Mouse (Mus musculus) lung, embryonic 14.5 days (tissue): ENCODE data around the gene Mrtfb. TPM values are rescaled to one million over a fixed set of nuclear protein-coding genes. Genes with fewer than 3 reads are reported as not detected.
A peak's percentile ranks its signal among the peaks of the same experiment; 100 is the strongest.

ENCODE experiments used
- ATAC-seq: fragments of 200-750 bp; cut with Nextera tagmentation; 2 replicates; pipeline ENCODE4 v1.8.0; 2017; ENCODE audit warnings: mild to moderate bottlenecking, moderate TSS enrichment, moderate library complexity; ENCODE audit not compliant: insufficient read depth
- DNase-seq: peaks from one replicate; pipeline ENCODE4 v3.0.0-alpha.2; 2015
- H3K27ac ChIP-seq: fragments of 300-500 bp; sonication (generic); 2 replicates; pipeline ENCODE4 v1.5.1; 2014; ENCODE audit warnings: low read depth, mild to moderate bottlenecking, moderate library complexity
- H3K27me3 ChIP-seq: fragments of 300-500 bp; sonication (generic); 2 replicates; pipeline ENCODE4 v1.6.1; 2014; ENCODE audit warnings: low read length, control low read depth; ENCODE audit not compliant: insufficient read depth
- H3K36me3 ChIP-seq: fragments of 300-500 bp; sonication (generic); 2 replicates; pipeline ENCODE4 v1.6.1; 2014; ENCODE audit warnings: control low read depth; ENCODE audit not compliant: insufficient read depth
- H3K4me1 ChIP-seq: fragments of 300-500 bp; sonication (generic); 2 replicates; pipeline ENCODE4 v1.6.1; 2014; ENCODE audit warnings: antibody characterized with exemption, control low read depth; ENCODE audit not compliant: insufficient read depth
- H3K4me2 ChIP-seq: fragments of 300-500 bp; sonication (generic); 2 replicates; pipeline ENCODE4 v1.6.1; 2014; ENCODE audit warnings: mild to moderate bottlenecking
- H3K4me3 ChIP-seq: fragments of 300-500 bp; sonication (generic); 2 replicates; pipeline ENCODE4 v1.5.1; 2014; ENCODE audit warnings: low read depth, low read length
- H3K9ac ChIP-seq: fragments of 300-500 bp; sonication (generic); 2 replicates; pipeline ENCODE4 v1.6.1; 2014
- H3K9me3 ChIP-seq: fragments of 300-500 bp; sonication (generic); 2 replicates; pipeline ENCODE4 v1.6.1; 2016; ENCODE audit warnings: low read depth, low read length, control low read depth
- CTCF ChIP-seq: IDR thresholded peaks from 2 replicates; pipeline ENCODE4 v1.5.1; 2016; ENCODE audit warnings: antibody characterized with exemption, low read depth
- WGBS: fragments of 180-500 bp; shearing (Covaris S2); extraction: QIAGEN DNeasy Blood & Tissue Kit; methylation state at CpG from one replicate; pipeline ENCODE4 v1.1.7; 2014; 5-methylcytosine and 5-hydroxymethylcytosine counted together
- polyA plus RNA-seq: library from polyadenylated mRNA; unstranded; fragments of >200 nt; fragmentation: Nextera tagmentation; extraction: Ambion mirVana; gene quantifications from 2 replicates; pipeline ENCODE4 v1.2.1, GENCODE M21; 2014

Gene Mrtfb
- polyA plus RNA-seq, 1 experiment from 2014 or later, result 33.9 TPM

DNA sequence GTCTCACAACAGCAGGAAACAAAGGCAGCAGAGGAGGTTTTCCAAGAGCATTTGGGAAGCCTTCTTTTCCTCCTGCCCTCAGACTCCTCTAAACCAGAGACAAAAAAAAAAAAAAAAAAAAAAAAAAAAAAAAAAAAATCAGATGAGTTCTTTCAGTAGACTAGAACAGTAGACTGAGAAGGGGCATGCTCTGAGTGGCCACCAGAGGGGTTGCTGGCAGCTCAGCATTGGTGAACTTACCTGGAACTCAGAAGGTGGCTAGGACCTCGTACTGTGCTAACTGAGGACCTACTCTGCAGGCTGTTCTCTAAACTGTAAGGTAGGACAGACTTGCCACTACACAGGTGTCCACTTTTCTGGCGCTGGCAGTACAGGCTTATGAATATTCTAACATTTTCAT lies 179.3 kb downstream of the Mrtfb start:
- Histone ChIP-seq H3K4me1 (0 out of 2 replicates have a peak, but pooled peaks cover 2% of the 10 kb centered on the region), H3K4me3 (no peak overlapping the region), H3K4me2 (no peak overlapping the region), H3K9me3 (no peaks in the 10 kb centered on the region), H3K27me3 (no peaks in the 10 kb centered on the region), H3K9ac (no peak overlapping the region), H3K27ac (no peak overlapping the region), H3K36me3 (no peaks in the 10 kb centered on the region)
- DNase-seq (no peak), ATAC-seq (no peak)
- TF ChIP-seq CTCF, result no peak; the same call in 1 of the 2 replicates
- 75% methylated on average over 2 of the region's 2 CpGs for WGBS

DNA sequence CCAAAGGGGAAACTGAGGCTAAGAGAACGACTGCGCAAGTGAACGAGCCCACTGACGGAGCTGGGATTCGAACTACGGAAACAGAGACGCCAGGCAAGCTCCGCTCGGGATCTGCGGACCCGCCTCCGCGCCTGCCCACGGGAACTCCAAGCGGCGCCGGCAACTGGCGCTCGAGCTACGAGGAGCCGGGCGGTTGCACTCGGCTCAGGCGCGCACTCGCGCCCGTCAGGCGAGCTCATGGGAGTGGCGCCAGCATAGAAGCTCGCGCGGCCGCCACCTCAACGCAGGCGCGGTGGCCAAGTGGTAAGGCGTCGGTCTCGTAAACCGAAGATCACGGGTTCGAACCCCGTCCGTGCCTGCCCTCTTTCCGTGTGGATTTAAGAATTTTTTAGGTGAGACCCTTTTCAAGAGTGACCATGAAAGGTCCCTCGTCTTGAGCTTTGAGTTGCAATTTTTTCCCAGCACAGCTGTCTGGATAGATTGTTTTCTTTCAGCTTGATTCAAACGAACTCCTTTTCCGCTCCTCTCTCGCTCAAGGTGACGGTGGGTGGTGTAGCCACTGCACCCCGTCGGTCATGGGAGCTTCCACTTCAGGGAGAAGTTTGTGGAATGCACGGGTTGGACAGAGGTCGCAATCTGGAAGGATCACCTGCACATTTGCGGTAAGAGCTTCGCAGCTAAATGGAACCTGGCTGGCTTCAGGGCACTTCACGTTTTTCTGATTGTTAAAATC lies 180.9 kb downstream of the Mrtfb start:
- DNase-seq (peak; percentile 98), ATAC-seq (peak; percentile 92)
- no peaks in the 10 kb centered on the region for H3K27me3 ChIP-seq
- peak overlapping the region; percentile 41 for H3K4me3 ChIP-seq
- under 1% methylated on average over 58 of the region's 58 CpGs for WGBS
- no peak for TF ChIP-seq CTCF
- no peaks in the 10 kb centered on the region for H3K4me1 ChIP-seq
- peak overlapping the region; percentile 43 for H3K9ac ChIP-seq
- H3K9me3 ChIP-seq, result no peaks in the 10 kb centered on the region
- peak overlapping the region; percentile 86 for H3K27ac ChIP-seq
- no peaks in the 10 kb centered on the region for H3K36me3 ChIP-seq
- peak overlapping the region; percentile 62 for H3K4me2 ChIP-seq

DNA sequence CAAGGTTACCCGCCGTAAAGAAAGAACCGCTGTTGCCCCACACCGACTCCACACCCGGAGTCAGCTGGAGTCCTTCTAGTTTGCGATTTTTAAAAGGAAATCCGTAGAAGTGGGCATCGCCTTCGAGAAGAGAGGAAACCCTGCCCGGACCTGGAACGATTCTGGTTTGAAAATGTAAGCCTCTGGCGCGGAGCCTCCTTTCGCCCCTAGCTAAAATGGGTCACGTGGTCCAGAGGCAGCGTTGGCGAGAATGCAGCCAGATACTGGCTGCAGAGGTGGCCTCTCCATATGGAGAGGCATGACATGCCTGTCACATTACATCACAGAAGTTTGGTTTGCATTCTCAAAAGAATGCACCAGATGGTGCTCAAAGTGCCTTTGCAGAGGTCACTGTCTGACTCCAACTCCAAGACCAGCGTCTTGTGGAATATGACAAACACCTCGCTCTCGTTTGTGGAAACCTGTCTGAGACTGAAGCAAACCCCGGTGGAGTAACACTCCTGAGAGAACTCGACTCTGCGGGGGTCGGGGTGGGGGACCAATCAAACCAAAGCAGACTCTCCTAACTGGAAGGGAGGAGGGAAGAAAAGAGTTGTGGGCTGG lies 181.6 kb downstream of the Mrtfb start:
- DNase-seq (peak; percentile 89), ATAC-seq (peak; percentile 74)
- under 1% methylated on average over 24 of the region's 24 CpGs for WGBS
- no peaks in the 10 kb centered on the region for H3K36me3 ChIP-seq
- H3K27ac ChIP-seq, result peak overlapping the region; percentile 86
- H3K4me3 ChIP-seq, result peak overlapping the region; percentile 41
- TF ChIP-seq CTCF, result peak; percentile 55
- no peaks in the 10 kb centered on the region for H3K9me3 ChIP-seq
- no peaks in the 10 kb centered on the region for H3K4me1 ChIP-seq
- peak overlapping the region; percentile 62 for H3K4me2 ChIP-seq
- peak overlapping the region; percentile 43 for H3K9ac ChIP-seq
- H3K27me3 ChIP-seq, result no peaks in the 10 kb centered on the region

DNA sequence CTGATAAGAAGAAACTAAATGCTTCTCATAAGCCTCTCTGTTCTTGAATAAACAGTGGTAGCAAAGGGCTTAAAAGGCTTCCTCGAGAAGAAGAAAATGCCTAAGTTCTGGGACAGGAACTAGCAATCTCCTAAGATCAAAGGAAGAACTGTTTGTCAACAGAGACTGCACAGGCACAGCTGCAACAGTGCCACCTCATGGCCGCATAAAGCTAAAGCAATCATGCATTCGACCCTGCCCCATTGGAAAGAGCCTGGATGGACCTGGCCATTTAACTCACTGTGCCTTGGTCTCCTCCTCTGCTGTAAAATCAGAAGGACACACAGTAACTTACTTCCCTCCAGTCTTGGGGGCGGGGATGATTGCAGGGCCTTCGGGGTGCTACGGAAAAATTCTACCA lies 184.2 kb downstream of the Mrtfb start:
- ATAC-seq (no peak), DNase-seq (peak; percentile 76)
- H3K27ac ChIP-seq, result no peak overlapping the region
- no peaks in the 10 kb centered on the region for H3K9me3 ChIP-seq
- no peak overlapping the region for H3K4me3 ChIP-seq
- no peak overlapping the region for H3K9ac ChIP-seq
- WGBS, result 39% methylated on average over 6 of the region's 6 CpGs
- no peaks in the 10 kb centered on the region for H3K27me3 ChIP-seq
- TF ChIP-seq CTCF, result peak; percentile 79
- H3K4me2 ChIP-seq, result no peak overlapping the region
- H3K36me3 ChIP-seq, result no peaks in the 10 kb centered on the region
- no peaks in the 10 kb centered on the region for H3K4me1 ChIP-seq

DNA sequence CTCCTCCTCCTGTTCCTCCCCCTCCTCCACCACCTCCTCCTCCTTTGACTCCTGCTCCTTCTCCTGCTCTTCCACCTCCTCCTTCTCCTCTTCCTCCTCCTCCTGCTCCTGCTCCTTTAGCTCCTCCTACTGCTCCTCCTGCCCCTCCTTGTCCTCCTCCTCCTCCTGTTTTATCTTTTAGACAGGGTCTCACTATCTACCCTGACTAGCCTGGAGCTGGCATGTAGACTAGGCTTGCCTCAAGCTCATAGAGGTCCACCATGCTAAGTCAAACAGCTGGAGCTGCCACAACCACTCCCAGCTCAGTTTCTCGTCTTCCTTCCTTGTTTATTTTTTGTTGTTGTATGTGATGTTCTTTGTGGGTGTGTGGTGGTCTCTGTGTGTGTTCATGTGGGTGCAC lies 187.5 kb downstream of the Mrtfb start:
- Histone ChIP-seq H3K9me3 (no peaks in the 10 kb centered on the region), H3K4me3 (no peak overlapping the region), H3K9ac (no peak overlapping the region), H3K27ac (no peak overlapping the region), H3K4me1 (no peaks in the 10 kb centered on the region), H3K36me3 (no peaks in the 10 kb centered on the region), H3K27me3 (peaks cover 4% of the 10 kb centered on the region; the same call in 1 of the 2 replicates), H3K4me2 (no peak overlapping the region)
- 28% methylated on average over 1 of the region's 1 CpGs for WGBS
- TF ChIP-seq CTCF, result no peak
- DNase-seq, result no peak
- ATAC-seq, result no peak

DNA sequence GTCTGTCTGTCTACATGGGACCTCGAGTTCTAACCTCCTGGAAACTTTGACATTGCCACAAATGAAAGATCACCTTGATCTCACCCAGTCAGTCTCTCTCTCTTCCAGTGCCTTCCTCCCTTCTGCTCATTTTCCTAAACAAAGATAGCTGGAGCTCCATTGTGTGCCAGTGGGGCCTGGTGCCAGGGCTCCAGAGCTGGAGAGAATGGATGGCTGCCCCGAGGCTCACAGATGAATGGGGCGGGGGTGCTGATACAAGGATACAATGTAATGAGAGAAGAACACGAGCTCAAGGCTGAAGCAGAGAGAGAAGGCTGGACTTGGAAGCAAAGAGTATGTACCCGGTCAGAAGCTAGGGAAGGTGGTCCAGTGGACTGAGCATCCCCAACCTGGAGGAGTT lies 189.2 kb downstream of the Mrtfb start:
- Histone ChIP-seq H3K27me3 (peaks cover 11% of the 10 kb centered on the region; the same call in 1 of the 2 replicates), H3K27ac (no peak overlapping the region), H3K9ac (no peak overlapping the region), H3K36me3 (no peaks in the 10 kb centered on the region), H3K4me1 (no peaks in the 10 kb centered on the region), H3K9me3 (no peaks in the 10 kb centered on the region), H3K4me3 (no peak overlapping the region), H3K4me2 (no peak overlapping the region)
- WGBS, result 62% methylated on average over 5 of the region's 5 CpGs
- no peak for DNase-seq
- ATAC-seq, result no peak
- no peak for TF ChIP-seq CTCF

DNA sequence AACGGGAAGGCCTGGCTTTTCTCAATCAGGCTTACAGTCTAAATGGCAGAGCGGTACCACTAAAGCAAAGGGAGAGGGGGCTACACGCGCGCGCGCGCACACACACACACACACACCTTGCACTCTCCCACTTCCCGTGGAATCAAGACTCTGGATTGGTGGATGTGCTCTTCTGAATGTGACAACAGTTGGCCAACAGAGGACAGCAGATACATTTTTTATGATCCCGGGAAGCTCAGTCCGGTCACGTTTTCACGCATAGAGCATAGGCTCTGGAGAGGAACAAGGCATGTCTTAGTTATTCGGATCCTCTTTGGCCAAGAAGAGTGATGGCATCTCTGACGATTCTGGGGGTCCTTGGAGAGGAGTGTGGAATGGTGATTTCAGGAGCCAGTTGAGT lies 190.2 kb downstream of the Mrtfb start:
- Histone ChIP-seq H3K4me1 (no peaks in the 10 kb centered on the region), H3K36me3 (no peaks in the 10 kb centered on the region), H3K4me3 (peak overlapping the region; percentile 77), H3K4me2 (peak overlapping the region; percentile 98), H3K27me3 (peaks cover 11% of the 10 kb centered on the region; the same call in 1 of the 2 replicates), H3K27ac (no peak overlapping the region), H3K9ac (no peak overlapping the region), H3K9me3 (no peaks in the 10 kb centered on the region)
- peak; percentile 66 for TF ChIP-seq CTCF
- DNase-seq (peak; percentile 69), ATAC-seq (peak; percentile 19; the same call in 1 of the 2 replicates)
- 23% methylated on average over 15 of the region's 15 CpGs for whole genome bisulfite sequencing
